Mouse (Mus musculus) 3134 (cell line): ENCODE measurements at regions not wholly inside any gene's neighbourhood (a gene's known extent, or its start where the extent isn't known, plus 50 kb on each side); places are given as distances from the start of the nearest gene placed in this dataset.
A peak's percentile ranks its signal among the peaks of the same experiment; 100 is the strongest.

Experiments used
- DNase-seq: peaks from one replicate; pipeline ENCODE4 v3.0.0-alpha.2; 2011; ENCODE audit warnings: low spot score; ENCODE audit not compliant: insufficient read length; ENCODE audit errors: extremely low read depth

DNA sequence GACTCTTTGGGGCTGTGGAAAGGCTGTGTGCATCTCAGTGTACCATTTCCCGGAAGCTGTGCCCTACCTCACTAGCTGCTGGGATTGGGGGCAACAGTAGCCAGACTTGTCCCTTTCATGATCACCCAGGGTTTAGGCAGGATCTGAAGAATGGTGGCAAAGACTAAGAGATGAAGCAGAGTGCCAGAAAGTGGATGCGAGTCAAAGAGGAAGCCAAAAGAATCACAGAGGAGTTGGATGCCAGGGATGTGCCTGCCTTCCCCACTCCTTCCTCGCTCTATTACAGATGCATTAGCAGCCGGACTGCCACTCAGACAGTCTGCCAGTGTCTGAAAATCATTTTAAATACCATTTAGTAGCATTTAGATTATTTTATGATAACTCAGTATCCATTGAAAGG is 271.5 kb upstream of the Slc24a2 start:
- no peak for DNase-seq

DNA sequence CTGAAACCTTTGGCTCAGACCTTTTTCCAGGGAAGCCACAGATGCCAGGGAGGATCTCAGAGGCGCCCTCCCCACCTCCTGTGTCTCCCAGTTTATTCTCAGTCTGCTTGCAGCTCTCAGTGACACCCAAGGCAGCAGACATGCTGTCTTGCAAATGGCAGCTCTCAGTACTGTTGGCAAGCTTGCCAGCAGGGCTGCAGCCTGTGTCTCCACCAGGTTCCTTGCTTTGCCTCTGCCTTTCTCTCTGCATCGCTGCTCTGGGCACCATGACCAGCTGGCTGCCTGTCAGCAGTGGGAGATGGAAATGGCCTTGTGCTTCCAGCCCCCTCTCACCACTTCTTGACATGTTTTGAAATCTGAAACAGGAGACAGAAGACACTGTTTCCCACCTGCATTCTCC is 270.2 kb upstream of the Slc24a2 start:
- DNase-seq, result no peak

DNA sequence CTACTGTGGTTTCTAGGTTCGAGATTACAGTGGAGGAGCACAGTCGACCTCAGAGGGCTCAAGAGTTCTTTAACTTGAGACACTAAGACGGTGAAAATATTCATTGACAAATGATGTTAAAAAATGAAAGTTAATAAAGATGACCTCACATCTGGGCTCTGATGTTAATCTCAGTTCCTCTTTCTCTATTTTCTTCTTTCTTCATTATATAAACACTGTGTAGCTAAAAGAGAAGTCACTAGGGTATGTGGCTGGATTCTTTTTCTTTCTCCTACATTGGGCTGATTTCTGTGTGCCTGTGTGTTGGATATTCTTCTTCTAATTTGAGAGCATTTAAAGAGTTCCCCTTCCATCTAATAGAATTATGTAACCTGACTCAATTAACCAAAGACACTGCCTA is 257.5 kb upstream of the Slc24a2 start:
- DNase-seq, result no peak

DNA sequence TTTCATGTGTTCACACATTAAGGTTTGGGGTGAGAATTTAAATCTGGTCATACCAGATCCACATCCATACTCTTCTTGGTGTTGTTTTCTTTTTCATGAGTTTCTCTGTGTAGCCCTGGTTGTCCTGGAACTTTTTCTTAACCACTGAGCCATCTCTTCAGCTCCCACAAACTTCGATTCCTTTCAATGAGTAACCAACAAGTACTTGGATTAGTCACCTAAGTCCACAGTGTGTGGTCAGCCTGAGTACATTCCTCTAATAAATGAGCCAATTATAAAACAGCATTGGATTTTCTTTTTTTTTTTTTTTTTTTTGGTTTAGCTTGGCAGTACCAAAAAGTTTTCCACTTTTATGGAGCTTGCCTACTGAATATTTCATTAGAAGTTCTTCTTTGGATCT is 245.3 kb upstream of the Slc24a2 start:
- peak; percentile 27 for DNase-seq

DNA sequence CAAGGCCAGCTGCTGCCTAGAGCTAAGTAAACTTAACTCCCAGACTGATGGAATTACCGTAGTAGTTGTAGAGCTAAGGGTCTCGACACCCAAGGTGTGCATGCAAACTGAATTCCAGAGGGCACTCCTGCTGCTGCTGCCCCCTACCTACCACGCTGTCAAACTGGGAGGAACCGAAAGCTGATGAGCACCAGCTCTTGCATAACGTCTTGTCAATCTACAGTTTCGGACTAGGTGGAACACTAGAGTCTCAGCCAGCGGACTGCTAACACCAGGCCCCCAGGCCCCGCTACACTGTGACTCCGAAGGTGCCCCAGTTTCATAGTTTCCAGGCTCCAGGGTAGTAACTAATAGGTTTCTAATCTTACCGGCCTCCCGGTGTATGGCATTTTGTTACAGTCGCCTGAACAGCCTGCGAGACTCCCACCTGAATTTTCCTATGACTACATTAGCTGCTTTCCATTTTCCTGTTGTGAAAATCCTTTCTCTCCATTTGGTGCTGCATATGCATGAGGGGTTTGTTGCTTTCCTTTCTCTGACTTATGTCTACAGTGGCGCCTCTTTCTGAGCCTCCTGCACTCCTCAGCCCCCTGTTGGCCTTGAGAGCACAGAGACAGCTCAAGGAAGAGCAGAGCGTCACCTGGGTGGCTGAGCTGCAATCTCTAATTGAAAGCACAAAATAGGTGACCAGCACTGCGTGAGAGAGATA is 243.2 kb upstream of the Slc24a2 start:
- no peak for DNase-seq

DNA sequence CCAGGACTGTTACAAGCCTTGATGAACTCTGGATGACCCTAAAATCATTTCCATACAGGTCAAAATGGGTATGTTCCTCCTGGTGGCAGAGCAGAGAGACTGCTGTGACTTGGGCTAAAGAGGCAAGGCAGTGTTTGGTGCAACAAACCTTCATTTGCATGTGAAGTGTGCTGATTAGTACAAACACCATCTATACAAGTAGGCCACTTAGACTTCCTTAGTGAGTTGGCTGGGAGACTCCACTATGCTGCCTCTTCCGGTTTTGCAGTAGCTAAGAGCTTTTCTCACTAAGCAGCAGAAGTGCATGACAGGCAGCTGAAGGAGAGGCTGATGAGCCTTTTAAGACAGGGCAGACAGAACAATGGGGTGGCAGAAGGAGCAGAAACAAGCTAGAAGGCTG is 242.5 kb upstream of the Slc24a2 start:
- no peak for DNase-seq

DNA sequence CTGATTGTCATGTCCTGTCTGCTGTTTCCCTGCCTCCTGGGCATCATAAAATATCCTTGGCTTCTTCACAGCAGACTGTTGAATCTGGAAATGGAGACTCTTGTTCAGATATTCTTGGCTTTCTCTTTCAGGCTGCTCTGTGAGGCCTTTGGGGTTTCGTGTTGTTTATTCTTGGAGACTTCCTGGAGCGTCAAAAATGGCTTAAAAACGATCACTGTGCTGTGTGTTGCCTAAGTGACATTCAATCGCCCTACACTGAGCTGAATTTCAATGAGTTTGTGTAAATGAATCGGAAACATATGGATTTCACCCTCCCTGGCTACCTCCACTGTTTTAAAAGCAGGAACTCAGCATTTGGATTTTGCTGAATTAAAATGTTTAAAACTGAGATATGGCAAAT is 241.1 kb upstream of the Slc24a2 start:
- no peak for DNase-seq

DNA sequence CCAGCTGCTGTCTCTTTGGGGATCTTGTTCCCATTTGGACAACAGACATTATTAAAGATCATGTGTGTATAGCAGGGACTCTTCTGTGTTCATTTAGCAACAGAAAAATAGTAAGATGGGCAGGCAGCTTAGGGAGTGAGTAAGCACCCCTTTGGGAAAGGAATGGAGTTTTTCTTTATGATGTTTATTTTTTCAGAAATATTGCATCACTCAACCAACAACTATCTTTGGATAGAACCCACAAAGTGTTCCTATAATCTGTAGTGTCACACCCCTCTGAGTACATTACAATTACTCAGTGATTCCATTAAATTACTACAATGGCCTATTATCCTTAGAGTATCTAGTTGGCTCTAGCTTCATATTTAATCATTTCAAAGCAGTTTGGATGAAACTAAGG is 237.3 kb upstream of the Slc24a2 start:
- no peak for DNase-seq

DNA sequence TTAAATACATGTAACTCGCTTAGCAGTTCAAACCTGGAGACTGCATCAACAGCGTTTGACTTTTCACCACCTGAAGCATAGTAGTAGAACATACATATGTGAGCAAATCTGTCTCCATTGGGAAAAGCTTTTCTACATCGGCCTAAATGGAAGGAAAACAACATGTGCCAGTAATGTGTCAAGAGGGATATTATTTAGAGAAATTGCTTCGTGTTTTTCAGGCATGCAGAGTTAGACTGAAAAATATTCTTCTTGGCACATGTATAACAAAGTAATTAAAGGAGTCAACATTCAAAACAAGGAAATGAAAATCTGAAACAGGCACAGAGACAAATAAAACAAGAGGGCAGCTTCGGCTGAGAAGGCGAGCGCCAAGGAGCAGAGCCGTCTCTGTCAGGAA is 236.7 kb upstream of the Slc24a2 start:
- no peak for DNase-seq

DNA sequence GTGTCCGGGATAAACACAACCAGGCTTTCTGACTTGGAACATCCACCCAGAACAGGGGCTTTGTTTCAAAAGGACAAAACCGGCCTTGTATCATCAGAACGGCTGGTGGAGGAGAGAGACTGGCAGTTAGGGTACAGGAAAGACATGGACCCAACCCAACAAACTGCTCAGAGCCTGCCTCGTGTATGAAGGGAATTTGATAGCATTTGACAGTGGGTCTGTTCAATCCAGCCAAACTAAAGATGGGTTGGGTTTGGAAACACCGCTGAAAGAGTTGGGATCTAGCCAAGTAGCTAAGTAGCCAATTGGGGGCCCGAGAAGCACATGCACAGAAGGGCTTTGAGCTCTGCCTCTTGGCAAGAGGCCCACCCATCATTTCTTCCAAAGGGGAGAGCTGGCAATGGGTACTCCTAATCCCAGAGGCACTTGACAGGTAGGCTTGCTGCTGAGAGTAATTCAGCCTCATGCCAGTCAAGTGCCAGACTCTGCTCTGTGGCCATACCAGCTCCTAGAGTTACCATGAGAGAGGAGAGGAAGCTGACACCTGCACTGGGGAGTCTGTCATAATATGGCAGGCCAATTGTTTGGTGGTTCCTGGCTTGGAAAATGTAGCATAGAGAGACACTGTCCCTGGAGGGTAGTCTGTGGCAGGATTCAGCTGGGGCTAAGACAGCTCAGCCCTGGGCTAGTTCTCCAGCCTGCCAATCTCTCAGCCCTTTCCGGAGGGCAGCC is 231.1 kb upstream of the Slc24a2 start:
- no peak for DNase-seq

DNA sequence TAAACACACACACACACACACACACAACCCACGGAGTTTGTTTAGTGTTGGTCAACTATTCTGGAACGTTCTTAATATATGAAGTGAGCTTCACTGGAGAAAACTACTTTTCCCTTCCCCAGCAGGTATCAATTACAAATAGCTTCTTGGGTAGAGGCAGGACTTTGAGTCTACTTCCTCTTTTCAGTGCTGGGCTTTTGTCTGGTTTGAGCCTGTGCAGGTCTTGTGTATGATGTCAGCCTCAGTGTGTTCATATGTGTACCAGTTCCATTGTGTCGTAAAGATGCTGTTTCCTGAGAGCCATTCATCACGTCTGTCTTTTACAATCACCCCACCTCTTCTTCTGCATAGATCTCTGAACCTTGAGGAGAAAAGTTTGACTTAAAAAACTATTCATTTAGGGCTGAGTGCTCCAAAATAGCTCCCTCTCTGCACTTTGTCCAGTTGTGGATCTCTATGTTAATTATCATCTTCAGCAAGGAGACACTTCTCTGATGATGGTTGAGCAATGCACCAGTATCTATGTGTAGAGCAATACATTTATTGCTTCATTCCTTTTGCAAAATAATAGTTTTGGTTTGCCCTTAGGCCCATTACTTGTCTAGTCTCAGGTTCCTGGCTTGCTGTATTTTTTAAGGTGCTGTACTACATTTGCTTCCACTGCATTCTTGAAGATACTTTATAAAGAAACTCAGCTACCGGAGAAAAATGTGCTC is 225.7 kb upstream of the Slc24a2 start:
- no peak for DNase-seq

DNA sequence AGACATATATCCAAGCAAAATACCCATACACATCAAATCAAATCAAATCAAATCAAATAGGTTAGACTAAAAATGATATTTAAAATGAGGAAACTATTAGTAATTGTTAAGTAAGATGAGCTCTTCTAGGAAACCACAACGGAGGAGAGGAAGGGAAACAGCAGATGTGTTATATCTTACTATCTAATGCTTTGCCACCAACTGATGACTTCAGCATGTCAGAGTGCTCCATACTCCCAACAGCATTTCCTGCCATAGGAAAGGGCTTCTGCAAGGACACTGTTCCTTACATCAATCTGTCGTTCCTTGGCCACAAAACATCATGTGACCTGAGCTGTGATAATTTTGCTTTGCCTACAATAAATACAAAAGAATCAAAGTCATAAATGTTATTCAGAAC is 221.8 kb upstream of the Slc24a2 start:
- no peak for DNase-seq

DNA sequence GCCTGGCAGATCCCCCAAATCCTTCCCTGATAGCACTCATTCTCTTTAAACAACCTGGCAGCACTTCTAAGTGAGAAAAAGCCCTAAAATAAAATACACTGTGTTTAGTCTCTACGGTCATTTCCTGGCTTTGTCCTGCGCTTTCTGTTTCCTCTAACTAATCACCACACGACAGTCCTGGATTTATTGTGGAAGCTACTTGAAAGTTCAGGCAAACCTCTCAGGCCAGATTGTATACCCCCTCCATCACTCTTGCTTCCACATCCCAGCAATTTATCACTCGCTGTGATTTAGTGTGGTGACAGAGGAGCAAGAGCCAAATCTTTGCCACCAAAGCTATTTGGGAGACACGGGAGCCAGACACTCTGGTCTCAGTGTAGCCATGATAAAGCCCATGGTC is 221.0 kb upstream of the Slc24a2 start:
- DNase-seq, result no peak

DNA sequence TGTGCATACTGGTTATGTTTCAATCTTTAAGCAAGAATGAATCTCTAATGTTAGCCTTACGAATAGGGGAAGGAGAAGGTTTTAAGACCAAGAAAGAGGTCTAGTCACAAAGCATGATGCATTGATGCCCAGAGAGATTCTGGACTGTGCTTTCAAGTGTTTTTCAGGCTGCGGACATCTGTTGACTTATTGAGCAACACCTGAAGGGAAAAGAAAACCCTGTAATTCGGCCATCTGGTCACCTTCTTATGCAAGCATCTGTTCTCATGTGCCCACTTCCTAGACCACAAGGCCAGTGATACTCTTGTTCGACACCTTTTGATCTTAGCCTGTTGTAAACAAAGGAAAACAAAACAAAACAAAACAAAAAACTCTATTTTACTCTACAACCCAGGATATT is 218.1 kb upstream of the Slc24a2 start:
- DNase-seq, result no peak

DNA sequence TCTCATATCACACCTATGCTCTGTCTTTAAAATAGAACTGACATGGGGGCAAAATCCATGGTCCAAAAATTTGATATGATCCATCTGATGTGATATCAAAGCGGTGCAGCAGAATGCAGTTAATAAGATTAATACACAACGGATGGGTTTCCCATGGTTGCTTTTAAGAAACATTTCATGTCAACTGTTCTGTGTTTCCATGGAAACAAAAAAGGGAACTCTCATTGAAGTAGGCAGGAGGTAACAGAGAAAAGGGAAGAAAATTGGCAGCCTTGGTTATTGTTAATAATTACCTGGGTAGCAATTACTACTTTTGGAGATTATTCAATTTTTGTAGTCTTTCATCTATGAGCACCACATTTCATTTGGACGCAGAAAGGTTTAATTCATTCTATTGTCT is 216.6 kb upstream of the Slc24a2 start:
- no peak for DNase-seq

DNA sequence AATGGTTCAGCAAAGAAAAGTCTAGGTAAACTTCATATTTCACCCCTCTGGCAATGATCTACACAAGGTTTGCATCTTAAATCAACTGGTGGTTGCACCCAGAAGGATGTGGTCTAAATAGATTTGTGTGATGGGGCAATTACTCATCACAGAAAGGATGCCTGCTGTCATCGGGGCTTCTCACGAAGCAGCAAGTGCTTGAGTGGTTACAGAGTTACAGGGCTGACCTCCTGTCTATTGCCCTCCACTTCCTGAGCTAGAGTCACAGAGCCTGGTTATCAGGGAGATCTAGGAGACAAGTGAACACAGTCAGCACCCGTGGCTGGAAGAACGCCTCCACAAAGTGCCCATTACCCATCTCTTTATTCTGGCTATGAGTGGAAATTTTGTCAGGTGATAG is 203.9 kb upstream of the Slc24a2 start:
- no peak for DNase-seq

DNA sequence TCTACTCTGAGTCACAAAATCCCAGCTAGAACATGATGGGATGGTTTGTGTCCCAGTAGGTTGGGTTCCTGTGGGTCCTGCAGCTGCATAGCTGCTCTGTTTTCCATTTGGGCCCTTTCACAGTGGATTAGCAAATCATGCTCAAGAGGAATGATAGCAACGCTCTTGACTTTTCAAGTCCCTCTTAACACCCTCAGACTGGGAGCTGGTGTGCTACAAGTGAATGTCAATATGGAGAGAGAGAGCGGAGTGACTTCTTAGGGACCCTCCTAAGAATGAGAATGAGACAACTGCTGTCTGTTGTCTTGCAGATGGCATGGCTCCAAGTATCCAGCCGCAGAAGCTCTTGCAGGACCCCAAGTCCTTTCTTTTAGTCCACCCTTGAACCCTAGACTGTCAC is 198.1 kb upstream of the Slc24a2 start:
- DNase-seq, result no peak

DNA sequence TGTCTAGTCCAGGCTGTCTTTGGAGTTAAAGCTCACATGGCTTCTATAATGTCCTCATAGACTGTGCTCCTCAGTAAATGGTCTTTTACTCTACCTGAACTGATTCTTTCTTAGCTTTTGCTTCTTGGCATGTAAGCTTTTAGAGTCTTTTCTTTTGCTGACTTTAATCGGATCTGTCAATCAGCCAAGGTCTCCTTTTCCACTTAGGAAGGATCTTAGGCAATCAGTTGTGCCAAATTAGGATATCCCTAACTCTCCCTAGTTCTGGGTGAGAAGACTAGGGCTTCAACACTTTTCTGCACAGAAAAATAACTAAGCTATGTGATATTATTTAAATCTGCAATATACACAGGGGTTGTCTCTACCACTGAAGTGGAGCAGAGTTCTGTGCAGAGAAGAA is 193.8 kb upstream of the Slc24a2 start:
- DNase-seq, result no peak

DNA sequence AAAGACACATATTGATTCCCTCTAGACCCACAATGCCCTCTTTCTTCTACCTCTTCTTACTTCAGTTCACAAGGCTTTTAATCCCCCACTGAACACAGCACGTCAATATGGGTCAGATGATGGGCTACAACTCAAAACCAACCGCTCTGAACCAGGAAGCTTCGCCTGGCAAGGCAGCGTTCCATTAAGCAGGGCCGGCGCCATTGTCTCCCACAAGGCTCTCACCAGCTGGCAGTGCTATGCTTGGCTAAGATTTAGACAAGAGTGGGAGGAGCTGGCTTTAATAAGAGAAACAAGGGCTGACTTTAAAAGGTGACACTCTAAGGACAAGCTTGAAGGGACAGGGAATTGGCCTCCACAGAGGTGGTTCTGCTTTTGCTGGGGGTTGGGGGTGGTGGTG is 192.3 kb upstream of the Slc24a2 start:
- no peak for DNase-seq

DNA sequence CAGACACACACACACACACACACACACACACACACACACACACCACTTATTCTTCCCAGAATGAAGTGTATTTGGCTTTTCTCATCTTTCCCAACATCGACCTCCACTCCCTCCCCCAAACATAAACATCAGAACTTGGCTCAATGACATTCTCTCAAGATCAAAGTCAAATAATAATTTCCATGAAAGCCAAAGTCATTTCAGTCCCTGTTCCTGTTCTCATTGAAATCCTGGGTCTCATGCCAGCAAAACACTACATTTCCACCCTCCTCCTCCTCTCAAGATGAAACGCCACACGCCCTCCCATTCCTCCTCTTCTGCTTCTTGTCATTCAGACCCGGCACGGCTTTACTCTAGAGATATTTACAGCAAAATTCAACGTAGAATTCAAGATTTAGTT is 173.1 kb upstream of the Slc24a2 start:
- no peak for DNase-seq

DNA sequence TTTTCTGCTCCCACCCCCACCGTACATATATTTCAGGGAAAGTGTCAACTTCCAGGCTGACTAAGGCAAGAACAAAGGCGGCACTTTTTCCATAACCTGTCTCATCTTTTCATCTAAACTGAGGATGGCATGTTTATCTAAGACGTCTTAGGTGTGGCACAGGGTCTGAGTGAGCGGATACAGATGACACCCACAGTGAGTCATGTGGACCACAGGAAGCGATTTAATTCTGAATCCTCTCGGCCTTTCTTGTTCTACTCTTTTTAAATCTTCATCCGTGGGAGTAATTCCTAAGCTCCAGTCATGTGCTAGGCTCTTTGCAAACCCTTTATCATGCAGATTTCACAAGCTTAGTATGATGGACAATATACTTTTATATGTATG is 171.9 kb upstream of the Slc24a2 start:
- DNase-seq, result no peak
